Mouse (Mus musculus) limb, embryonic 10.5 days (tissue): ENCODE results near the gene Ccdc86. TPM values are rescaled to one million over a fixed set of nuclear protein-coding genes. Genes with fewer than 3 reads are reported as not detected.
A peak's percentile ranks its signal among the peaks of the same experiment; 100 is the strongest.

ENCODE experiments used
- DNase-seq: peaks from one replicate; pipeline ENCODE4 v3.0.0-alpha.2; 2017; ENCODE audit warnings: low spot score
- H3K27ac ChIP-seq: fragments of 300-500 bp; sonication (generic); 2 replicates; pipeline ENCODE4 v1.5.1; 2016; ENCODE audit warnings: mild to moderate bottlenecking
- H3K27me3 ChIP-seq: fragments of 300-500 bp; sonication (generic); 2 replicates; pipeline ENCODE4 v1.6.1; 2016; ENCODE audit warnings: low read depth, mild to moderate bottlenecking; ENCODE audit not compliant: poor library complexity, severe bottlenecking
- H3K36me3 ChIP-seq: fragments of 300-500 bp; sonication (generic); 2 replicates; pipeline ENCODE4 v1.6.1; 2016; ENCODE audit warnings: mild to moderate bottlenecking, moderate library complexity
- H3K4me1 ChIP-seq: fragments of 300-500 bp; sonication (generic); 2 replicates; pipeline ENCODE4 v1.6.1; 2016
- H3K4me3 ChIP-seq: fragments of 300-500 bp; sonication (generic); 2 replicates; pipeline ENCODE4 v1.5.1; 2016; ENCODE audit warnings: mild to moderate bottlenecking, moderate library complexity
- H3K9me3 ChIP-seq: fragments of 300-500 bp; sonication (generic); replicated peaks from 2 replicates; pipeline ENCODE4 v1.6.1; 2016; ENCODE audit warnings: mild to moderate bottlenecking
- WGBS: fragments of 180-500 bp; shearing (Covaris S2); methylation state at CpG from one replicate; pipeline ENCODE4 v1.1.7; 2016; 5-methylcytosine and 5-hydroxymethylcytosine counted together
- polyA plus RNA-seq: library from polyadenylated mRNA; unstranded; fragments of >200 nt; fragmentation: Nextera tagmentation; extraction: Ambion mirVana; gene quantifications from 2 replicates; pipeline ENCODE4 v1.2.1, GENCODE M21; 2016

Gene Ccdc86
- polyA plus RNA-seq, 1 experiment from 2014 or later = 46.8 TPM

DNA sequence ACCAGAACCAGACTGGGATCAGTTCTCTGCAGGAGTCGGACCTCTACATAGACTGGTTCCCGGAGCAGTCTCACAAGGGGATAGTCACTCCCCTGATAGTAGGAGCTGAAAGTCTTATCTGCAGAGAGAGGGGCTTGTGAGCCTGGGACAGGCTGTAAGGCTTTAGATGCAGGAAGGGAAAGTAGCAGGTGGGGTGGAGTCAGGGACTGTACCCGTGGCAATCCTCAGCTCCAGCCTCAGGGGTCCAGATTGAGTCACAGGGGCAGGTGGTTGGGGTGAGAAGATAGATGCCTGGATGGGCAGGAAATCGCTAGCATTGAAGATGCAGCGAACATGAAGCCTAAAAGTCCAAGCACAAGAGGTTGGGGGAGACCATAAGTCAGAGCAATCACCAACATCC lies 32.6 kb downstream of the Ccdc86 start:
- Histone ChIP-seq H3K27ac (no peak overlapping the region), H3K36me3 (no peaks in the 10 kb centered on the region), H3K4me3 (no peak overlapping the region), H3K4me1 (0 out of 2 replicates have a peak, but pooled peaks cover 4% of the 10 kb centered on the region), H3K9me3 (no peaks in the 10 kb centered on the region), H3K27me3 (no peaks in the 10 kb centered on the region)
- no peak for DNase-seq
- WGBS = 59% methylated on average over 5 of the region's 5 CpGs

DNA sequence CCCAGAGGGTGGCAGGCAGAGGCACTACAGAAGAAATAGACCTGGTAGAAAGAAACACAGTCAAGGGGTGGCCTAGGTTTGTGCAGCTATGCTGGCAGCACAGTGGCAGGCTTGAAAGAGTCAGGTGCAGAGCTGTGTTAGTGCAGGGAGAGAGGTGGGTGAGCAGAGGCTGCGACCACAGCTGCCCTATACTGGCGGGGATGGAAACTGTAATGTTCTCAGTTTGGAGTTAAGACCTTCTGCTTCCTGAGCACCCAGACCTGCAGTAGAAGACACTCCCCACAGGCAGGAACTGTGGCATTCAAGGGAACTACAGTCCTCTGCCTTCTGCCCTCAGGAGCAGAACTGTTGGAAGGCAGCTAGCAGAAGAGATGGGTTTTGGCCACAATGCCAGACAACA lies 34.2 kb downstream of the Ccdc86 start:
- 82% methylated on average over 2 of the region's 2 CpGs for WGBS
- Histone ChIP-seq H3K27ac (no peak overlapping the region), H3K9me3 (no peaks in the 10 kb centered on the region), H3K4me3 (no peak overlapping the region), H3K27me3 (no peaks in the 10 kb centered on the region), H3K36me3 (no peaks in the 10 kb centered on the region), H3K4me1 (no peaks in the 10 kb centered on the region)
- no peak for DNase-seq

DNA sequence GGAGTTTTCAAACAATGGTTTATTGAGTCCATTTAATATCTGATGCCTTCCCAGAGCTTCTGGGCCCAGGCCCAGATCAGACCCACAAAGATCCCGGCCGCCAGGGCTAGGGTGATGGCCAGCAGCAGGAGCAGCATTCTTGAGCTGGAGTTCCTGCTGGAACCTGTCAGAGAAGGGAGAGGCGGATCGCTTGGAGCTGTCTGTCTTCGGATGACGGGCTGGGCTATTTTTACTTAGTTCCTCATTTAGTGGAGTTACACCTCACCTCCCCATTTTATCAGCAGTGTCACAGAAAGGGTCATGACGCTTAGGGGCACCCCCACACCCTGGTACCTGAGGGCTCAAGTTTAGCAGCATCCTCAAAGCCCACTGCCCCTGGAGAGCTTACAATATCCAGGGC lies 34.8 kb downstream of the Ccdc86 start:
- H3K4me3 ChIP-seq = no peak overlapping the region
- no peaks in the 10 kb centered on the region for H3K4me1 ChIP-seq
- DNase-seq = no peak
- peaks cover 3% of the 10 kb centered on the region; the same call in 1 of the 2 replicates for H3K36me3 ChIP-seq
- no peaks in the 10 kb centered on the region for H3K27me3 ChIP-seq
- no peaks in the 10 kb centered on the region for H3K9me3 ChIP-seq
- 76% methylated on average over 7 of the region's 7 CpGs for WGBS
- H3K27ac ChIP-seq = no peak overlapping the region

DNA sequence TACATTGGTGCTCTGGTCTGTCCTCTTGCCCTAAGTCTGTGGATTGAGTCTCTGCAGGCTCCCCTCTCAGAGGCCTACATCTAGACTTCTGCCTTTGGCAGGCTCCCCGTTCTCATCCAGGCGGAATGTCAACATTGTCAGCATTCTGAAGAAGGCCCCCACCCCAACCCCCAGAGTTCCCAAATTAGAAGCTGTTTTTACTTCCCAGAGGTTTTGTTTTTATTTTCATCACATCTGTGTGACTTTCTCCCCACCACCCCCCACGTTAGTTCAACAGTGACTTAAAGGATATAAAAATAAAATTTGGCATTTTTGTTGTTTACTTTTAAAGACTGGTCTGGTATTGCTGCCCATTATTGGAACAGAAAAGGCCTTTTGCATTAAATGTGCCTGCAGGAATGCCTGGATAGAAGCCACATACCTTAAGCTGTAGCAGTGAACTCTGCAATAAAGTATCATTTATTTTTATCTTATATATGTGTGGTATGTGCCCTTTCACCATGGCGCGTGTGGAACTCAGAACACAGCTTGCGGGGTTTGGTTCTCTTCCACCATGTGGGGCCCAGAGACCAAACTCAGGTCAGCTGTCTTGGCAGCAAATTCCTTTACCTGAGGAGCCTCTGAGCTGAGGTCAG lies 39.9 kb downstream of the Ccdc86 start:
- peaks cover 52% of the 10 kb centered on the region for H3K36me3 ChIP-seq
- H3K4me3 ChIP-seq = no peak overlapping the region
- H3K27ac ChIP-seq = no peak overlapping the region
- H3K27me3 ChIP-seq = no peaks in the 10 kb centered on the region
- no peak for DNase-seq
- 0 out of 2 replicates have a peak, but pooled peaks cover 5% of the 10 kb centered on the region for H3K4me1 ChIP-seq
- WGBS = 91% methylated on average over 6 of the region's 6 CpGs
- no peaks in the 10 kb centered on the region for H3K9me3 ChIP-seq

DNA sequence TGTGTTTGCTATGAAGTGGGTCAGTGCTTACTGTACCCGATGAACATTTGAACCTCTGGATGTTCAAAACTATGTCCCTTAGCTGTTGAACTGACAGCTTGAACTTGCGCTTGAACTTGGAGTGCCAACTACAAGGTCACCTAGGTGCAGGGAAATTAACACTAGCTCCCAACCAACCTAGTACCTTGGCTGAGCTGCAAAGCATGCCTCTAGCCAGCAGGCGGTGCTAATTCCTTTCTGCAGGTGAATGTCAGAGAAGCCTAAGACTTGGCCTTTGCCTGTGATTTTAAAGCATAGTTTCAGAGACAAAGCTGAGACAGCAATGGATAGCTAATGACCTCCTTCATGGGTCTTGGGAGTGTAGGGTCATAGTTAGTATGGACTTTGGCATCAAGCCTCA lies 41.2 kb downstream of the Ccdc86 start:
- Histone ChIP-seq H3K4me1 (0 out of 2 replicates have a peak, but pooled peaks cover 5% of the 10 kb centered on the region), H3K36me3 (peaks cover 66% of the 10 kb centered on the region), H3K27me3 (no peaks in the 10 kb centered on the region), H3K4me3 (no peak overlapping the region), H3K27ac (no peak overlapping the region), H3K9me3 (no peaks in the 10 kb centered on the region)
- peak; percentile 50 for DNase-seq
- 57% methylated on average over 3 of the region's 3 CpGs for WGBS

DNA sequence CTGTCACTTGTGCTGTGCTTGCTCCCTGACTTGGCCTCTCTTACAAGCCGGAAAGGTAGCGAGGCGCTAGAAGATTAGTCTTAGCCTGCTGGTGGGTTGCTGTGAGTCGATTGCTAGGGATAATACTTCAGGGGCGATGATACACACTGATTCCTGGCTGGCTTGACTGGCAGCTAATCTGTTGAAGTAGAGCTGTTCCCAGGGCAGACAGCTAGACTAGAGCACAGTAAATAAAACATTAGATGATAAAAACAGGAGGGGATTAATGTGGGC lies 43.4 kb downstream of the Ccdc86 start:
- no peak for DNase-seq
- H3K36me3 ChIP-seq = peaks cover 88% of the 10 kb centered on the region
- H3K27me3 ChIP-seq = no peaks in the 10 kb centered on the region
- H3K27ac ChIP-seq = no peak overlapping the region
- no peak overlapping the region for H3K4me3 ChIP-seq
- H3K9me3 ChIP-seq = no peaks in the 10 kb centered on the region
- 91% methylated on average over 5 of the region's 5 CpGs for WGBS
- 0 out of 2 replicates have a peak, but pooled peaks cover 5% of the 10 kb centered on the region for H3K4me1 ChIP-seq

DNA sequence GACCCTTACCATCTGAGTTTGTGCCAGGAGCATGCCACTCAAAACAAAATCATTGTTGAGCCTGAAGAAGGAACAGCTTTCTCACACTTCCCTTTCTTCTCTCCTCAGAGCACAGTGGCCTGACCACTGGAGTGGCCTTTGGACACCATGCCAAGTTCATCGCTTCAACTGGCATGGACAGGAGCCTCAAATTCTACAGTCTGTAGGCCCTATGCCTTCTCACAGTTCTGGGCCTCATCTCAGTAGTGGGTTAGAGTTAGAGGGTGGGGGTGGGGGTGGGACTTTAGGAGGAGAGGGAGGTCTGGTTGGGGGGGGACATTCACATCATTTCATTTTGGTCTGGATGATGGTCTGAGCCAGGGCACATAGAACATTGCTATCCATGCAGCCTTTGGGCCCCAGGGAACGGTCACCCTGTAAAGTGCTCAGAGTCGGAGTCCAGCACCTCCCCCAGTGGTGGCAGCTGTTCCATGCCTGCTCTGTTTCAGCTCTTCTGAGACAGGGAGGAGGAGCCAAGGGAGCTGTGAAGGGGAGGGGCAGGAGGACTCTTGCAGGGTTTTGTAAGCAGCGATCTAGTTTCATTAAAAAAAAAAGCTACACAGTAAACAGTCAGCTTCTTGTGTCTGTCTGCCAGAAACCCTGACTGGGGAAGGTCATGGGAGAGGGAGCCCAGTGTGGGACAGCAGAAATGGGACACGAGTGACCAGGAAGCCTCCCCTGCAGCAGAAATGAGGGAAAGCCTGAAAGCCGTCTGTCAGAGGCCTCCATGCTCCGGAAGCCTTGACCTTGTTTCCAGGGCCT lies 43.9 kb downstream of the Ccdc86 start:
- WGBS = 67% methylated on average over 7 of the region's 7 CpGs
- 0 out of 2 replicates have a peak, but pooled peaks cover 5% of the 10 kb centered on the region for H3K4me1 ChIP-seq
- no peaks in the 10 kb centered on the region for H3K9me3 ChIP-seq
- H3K27me3 ChIP-seq = no peaks in the 10 kb centered on the region
- H3K27ac ChIP-seq = no peak overlapping the region
- peaks cover 93% of the 10 kb centered on the region for H3K36me3 ChIP-seq
- H3K4me3 ChIP-seq = no peak overlapping the region
- no peak for DNase-seq

DNA sequence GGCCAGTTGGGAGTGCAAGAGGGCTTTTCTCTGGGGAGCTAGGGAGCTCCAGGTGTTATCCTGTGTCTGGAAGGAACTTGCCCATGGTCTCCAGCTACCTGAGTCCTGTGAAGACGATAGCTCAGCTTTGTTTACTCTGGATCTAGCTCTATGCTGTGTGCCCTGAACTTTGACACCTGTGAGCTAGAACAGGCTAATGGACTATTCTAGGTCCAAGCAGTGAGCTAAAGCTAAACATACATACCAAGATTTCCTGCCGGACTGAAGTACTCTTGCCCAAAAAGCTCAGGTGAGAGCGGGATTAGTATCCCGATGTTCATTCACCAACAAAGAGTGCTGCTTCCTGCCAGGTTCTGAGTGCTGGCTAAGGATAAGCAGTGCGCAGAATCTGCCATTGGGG lies 44.6 kb downstream of the Ccdc86 start:
- H3K9me3 ChIP-seq = no peaks in the 10 kb centered on the region
- peaks cover 99% of the 10 kb centered on the region for H3K36me3 ChIP-seq
- no peaks in the 10 kb centered on the region for H3K27me3 ChIP-seq
- no peak overlapping the region for H3K4me3 ChIP-seq
- H3K27ac ChIP-seq = no peak overlapping the region
- no peak for DNase-seq
- 0 out of 2 replicates have a peak, but pooled peaks cover 5% of the 10 kb centered on the region for H3K4me1 ChIP-seq
- 96% methylated on average over 5 of the region's 5 CpGs for WGBS

DNA sequence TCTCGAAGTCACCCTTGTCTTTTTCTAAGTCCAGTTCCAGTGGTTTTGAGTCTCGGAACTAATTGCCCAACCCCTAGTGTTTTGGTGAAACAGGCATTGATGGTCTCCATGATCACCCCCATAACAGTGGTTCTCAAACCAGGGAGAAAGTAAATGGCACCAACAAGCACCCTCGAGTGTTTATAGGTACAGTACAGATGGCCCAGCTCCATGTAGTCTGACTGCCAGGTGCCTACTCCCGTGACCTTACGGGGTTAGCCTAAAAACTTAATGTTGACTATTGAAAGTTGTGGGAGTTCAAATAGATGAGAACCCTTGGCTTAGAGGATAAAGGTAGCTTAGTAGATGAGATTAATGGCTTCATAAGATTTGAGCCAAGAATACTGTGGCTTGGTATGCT lies 48.0 kb downstream of the Ccdc86 start:
- no peaks in the 10 kb centered on the region for H3K27me3 ChIP-seq
- peaks cover 93% of the 10 kb centered on the region for H3K36me3 ChIP-seq
- 93% methylated on average over 5 of the region's 5 CpGs for WGBS
- no peak overlapping the region for H3K27ac ChIP-seq
- no peak overlapping the region for H3K4me3 ChIP-seq
- DNase-seq = no peak
- H3K4me1 ChIP-seq = peaks cover 18% of the 10 kb centered on the region
- H3K9me3 ChIP-seq = no peaks in the 10 kb centered on the region

DNA sequence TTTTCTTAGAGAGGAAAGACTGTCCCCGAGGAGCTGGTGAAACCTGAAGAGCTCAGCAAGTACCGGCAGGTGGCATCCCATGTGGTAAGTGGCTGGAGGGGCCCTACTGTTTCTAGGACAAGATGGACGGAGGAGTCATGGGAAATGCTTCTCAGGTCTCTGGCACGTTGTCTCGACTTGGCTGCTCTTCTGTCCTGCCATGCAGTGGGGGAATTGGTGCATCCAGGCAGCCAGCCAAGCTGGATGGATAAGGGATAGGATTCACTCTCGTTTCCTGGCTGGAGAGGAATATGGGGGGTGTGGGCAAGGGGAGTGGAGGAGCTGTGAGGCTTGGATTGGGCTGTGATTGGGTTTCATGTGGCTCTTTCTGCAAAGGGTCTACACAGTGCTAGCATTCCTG lies 48.8 kb downstream of the Ccdc86 start:
- no peaks in the 10 kb centered on the region for H3K9me3 ChIP-seq
- WGBS = 86% methylated on average over 6 of the region's 6 CpGs
- H3K4me3 ChIP-seq = no peak overlapping the region
- H3K27ac ChIP-seq = no peak overlapping the region
- H3K4me1 ChIP-seq = peaks cover 20% of the 10 kb centered on the region
- H3K36me3 ChIP-seq = peaks cover 86% of the 10 kb centered on the region
- H3K27me3 ChIP-seq = no peaks in the 10 kb centered on the region
- no peak for DNase-seq

DNA sequence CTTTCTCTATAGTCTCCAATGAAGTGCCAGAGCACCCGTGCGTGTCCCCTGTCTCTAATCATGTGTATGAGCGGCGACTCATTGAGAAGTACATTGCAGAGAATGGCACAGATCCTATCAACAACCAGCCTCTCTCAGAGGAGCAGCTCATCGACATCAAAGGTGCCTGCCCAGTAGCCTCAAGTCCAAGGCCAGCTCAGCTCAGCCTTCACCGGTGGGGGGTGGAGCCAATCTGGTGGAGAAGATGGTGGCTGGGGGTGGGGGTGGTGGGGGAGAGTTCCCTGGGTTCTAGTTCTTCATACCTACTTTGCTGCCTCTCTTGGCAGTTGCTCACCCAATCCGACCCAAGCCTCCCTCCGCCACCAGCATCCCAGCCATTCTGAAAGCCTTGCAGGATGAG lies 51.6 kb downstream of the Ccdc86 start:
- Histone ChIP-seq H3K4me1 (peaks cover 19% of the 10 kb centered on the region), H3K27me3 (no peaks in the 10 kb centered on the region), H3K27ac (no peak overlapping the region), H3K4me3 (no peak overlapping the region), H3K36me3 (peaks cover 58% of the 10 kb centered on the region), H3K9me3 (no peaks in the 10 kb centered on the region)
- DNase-seq = no peak
- WGBS = 93% methylated on average over 8 of the region's 8 CpGs

DNA sequence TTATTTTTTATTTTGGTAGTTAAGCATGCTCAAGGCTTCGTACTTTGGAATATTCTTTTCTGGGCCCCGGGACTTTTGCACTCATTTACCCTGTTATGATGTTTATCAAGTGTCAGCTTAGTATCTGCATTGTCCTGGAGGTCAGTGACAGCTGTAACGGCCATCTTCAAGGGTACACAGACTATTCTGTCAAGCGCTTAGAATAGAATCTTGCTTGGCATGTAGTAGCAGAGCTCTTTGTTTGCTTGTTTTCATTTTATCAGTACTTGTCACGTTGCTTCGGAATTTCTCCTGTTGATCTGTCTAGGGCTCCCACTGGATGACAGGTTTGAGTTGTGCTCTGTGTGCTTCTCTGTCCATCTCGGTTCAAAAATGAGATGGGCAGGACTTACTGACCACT lies 52.2 kb downstream of the Ccdc86 start:
- no peak for DNase-seq
- Histone ChIP-seq H3K27me3 (no peaks in the 10 kb centered on the region), H3K4me1 (peaks cover 19% of the 10 kb centered on the region), H3K4me3 (peak overlapping the region; percentile 86; the same call in 1 of the 2 replicates), H3K36me3 (peaks cover 51% of the 10 kb centered on the region), H3K9me3 (no peaks in the 10 kb centered on the region), H3K27ac (no peak overlapping the region)
- 91% methylated on average over 7 of the region's 7 CpGs for WGBS

DNA sequence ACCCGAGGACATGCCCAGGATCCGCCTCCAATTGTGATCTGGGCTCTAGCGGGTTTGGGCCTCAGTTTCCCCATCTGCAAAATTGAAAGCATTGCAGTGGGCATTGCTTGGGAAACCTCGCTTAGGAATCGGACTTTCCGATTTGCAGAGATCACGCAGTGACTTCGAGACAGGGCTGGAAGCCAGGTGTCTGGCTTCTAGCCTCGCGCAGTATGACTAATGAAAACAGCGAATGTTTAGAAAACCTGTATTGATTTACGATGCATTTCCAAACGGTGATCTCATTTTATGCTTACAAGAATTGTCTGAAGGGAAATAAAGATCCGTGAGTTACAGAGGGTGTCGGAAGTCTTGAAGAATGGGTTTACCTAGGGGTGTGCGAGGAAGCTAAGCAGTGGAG lies 53.4 kb downstream of the Ccdc86 start:
- Histone ChIP-seq H3K4me3 (peak overlapping the region; percentile 86), H3K9me3 (no peaks in the 10 kb centered on the region), H3K27me3 (no peaks in the 10 kb centered on the region), H3K4me1 (peaks cover 19% of the 10 kb centered on the region), H3K36me3 (peaks cover 40% of the 10 kb centered on the region), H3K27ac (peak overlapping the region; percentile 92)
- DNase-seq = no peak
- WGBS = 2% methylated on average over 16 of the region's 16 CpGs
